Mouse (Mus musculus) G1E (cell line): ENCODE results near the gene Tmem110.

ENCODE experiments used
- CTCF ChIP-seq: IDR thresholded peaks from 2 replicates; pipeline ENCODE4 v1.5.1; 2012; ENCODE audit warnings: low read depth, low read length, inconsistent platforms, mixed read lengths
- GATA1 ChIP-seq: IDR thresholded peaks from 2 replicates; pipeline ENCODE4 v1.6.1; 2012; ENCODE audit warnings: borderline replicate concordance, low read length, inconsistent platforms, mixed read lengths
- GATA2 ChIP-seq: IDR thresholded peaks from 2 replicates; pipeline ENCODE4 v1.6.1; 2012; ENCODE audit warnings: low read depth, low read length, inconsistent platforms, borderline replicate concordance
- POLR2AphosphoS5 ChIP-seq: IDR thresholded peaks from 2 replicates; pipeline ENCODE4 v1.6.1; 2012; ENCODE audit warnings: low read depth, low read length, inconsistent platforms; ENCODE audit not compliant: insufficient replicate concordance
- TAL1 ChIP-seq: conservative IDR thresholded peaks from 2 replicates; pipeline ENCODE4 v1.6.1; 2012; ENCODE audit warnings: low read depth, low read length, inconsistent platforms, mixed read lengths

- TF ChIP-seq POLR2AphosphoS5 (no peak), CTCF (no peak), GATA1 (no peak), GATA2 (no peak), TAL1 (no peak)
These were observed at the start of gene Tmem110 for GRCm38 (mm10) chr14:30825476-30826131.
